Mouse (Mus musculus) effector memory CD4-positive, alpha-beta T cell, adult 5 months (primary cell): ENCODE data around the gene P2ry14. TPM values are rescaled to one million over a fixed set of nuclear protein-coding genes. Genes with fewer than 3 reads are reported as not detected.

Source experiments
- polyA plus RNA-seq: library from polyadenylated mRNA; unstranded; fragments of 100-300 nt; shearing (Covaris generic); gene quantifications from one replicate; pipeline ENCODE4 v1.2.1, GENCODE M21; 2017

P2ry14 gene
- 2.8 TPM for polyA plus RNA-seq

GRCm38 (mm10) chr3:59153424-59153823, at the start of gene P2ry14:
Gene P2ry14, minus strand, starts transcription at chr3:59153618.

GRCm38 (mm10) chr3:59194938-59195337, 41.5 kb upstream of the P2ry14 start, which contains the start of gene Gpr87:
Gene Gpr87, minus strand, starts transcription at chr3:59195104.

DNA sequence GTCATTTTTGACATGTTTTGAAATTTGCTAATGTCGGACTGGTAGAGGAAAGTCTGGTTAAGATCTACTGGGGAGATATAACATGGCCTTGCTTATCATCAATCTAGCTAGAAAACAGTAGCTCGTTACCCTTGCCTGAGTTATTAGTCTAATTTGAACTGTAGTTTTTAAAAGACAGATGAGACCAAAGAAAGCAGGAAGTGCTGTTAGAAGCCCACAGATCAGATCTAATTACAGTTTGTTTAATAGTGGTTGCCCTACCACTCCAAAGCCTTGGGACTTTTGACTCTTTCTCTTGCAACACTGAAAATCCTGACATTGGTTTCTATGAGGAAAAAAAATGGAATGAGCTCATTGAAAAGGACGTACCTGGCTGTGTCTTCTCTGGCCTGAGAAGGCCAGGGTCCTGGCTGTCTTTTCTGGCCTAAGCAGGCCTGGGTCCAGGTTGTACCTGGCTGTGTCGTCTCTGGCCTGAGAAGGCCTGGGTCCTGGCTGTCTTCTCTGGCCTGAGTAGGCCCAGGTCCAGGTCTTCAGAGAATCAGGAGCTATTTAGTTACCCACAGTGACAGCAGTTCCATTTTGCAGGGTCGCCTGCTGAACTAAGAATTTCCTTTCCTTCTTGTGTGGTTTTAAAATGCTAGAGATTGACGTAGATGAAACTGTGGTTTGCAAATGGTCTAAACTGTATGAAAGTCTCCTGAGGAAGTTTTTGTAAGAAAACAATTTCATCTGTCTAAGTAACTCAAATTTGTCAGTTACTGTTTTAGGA, 52.0 kb downstream of the P2ry14 start, which contains the start of gene Gpr171:
TSS of gene Gpr171 (minus strand) at position 604 of the 769 bp plus-strand sequence.

Other genes with a start within 250 kb of the P2ry14 start
- gene Med12l, start 147.8 kb downstream of the P2ry14 start, polyA plus RNA-seq = 1.4 TPM
- gene Gpr171, start 51.8 kb downstream of the P2ry14 start, polyA plus RNA-seq = 92.3 TPM
- gene Gpr87, start 41.5 kb upstream of the P2ry14 start, polyA plus RNA-seq = not detected
- gene P2ry13, start 57.3 kb upstream of the P2ry14 start, polyA plus RNA-seq = not detected
- not detected for gene P2ry12, start 109.3 kb upstream of the P2ry14 start, polyA plus RNA-seq
- not detected for gene Igsf10, start 190.8 kb upstream of the P2ry14 start, polyA plus RNA-seq